Mouse (Mus musculus) right cerebral cortex, postnatal 10 days (tissue): ENCODE measurements at regions not wholly inside any gene's neighbourhood (a gene's known extent, or its start where the extent isn't known, plus 50 kb on each side); places are given as distances from the start of the nearest gene placed in this dataset.

Experiments used
- DNase-seq, 2 experiments: peaks; one replicate each; pipeline ENCODE4 v3.0.0; 2021; ENCODE audit warnings: low spot score in 2 of 2

DNA sequence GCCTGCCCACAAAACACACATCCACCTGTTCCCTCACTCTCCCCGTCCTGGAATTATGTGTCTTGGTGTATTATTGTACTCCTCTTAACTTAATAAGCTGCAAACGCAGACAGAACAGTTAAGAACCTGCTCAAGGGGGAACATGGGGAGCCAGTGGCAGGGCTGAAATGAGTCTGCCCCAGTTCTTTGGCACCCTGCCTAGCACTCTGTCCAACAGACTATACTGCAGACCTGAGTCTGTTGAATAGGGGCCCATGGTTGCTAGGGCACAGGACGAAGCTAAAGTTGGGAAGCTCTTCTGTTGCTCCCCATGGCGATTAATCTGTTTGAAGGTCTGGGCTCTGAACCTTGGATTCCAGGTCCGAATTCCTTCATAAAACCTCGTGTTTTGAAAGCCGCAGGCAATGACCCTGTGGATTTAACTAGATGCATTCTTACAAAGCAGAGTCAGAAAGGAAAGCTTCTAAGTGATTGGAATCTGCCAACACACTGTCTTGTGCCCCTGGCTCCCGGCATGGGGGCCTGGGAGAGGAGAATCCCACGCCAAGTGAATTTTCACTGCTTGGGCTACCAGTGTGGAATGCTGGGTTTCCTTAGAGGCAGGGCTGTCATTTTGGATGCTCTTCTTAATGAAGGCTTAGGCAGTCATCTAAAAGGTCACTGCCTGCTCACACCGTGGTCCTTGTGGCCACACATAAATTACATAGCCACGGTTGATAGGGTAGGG is 479.3 kb downstream of the Nedd1 start:
- peak; percentile 56 to 66 for DNase-seq

DNA sequence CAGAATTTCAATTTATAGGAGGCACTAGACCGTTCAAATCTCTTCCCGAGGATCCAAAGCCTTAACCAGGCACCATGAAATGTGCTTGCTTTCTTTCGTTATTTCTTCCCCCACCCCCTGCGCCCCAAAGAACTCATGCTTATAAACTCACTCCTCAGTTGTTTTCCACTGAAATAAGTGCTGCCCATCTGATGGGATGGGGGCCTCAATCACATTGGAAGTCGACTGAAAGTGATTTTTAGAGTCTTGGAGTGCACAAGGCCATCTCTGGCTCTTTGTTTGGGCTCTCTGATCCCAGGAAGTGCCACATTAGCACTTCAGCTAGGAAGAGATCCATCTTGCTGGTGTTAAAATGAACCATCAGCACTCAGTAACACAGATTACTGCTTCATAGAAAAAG is 484.3 kb downstream of the Nedd1 start:
- no peak for DNase-seq

DNA sequence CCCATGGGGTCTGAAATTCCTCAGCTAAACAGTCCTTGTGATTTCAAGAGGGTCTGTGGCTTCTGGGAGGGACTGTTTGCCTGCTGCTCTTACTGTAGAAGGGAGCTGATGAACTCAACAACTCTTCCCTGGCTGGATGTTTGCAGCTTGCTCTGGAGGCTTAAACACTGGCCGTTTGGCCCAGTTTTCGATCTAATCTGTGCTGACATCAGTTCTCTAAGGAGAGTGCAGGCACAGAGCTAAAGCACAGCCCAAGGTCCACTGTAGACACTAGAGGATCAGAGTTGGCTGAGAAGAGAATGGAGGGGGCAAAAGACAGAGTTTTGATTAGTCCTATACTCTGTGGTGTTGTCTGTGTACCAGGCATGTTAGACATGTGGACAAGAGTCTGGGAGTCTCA is 490.1 kb downstream of the Nedd1 start:
- DNase-seq = no peak

DNA sequence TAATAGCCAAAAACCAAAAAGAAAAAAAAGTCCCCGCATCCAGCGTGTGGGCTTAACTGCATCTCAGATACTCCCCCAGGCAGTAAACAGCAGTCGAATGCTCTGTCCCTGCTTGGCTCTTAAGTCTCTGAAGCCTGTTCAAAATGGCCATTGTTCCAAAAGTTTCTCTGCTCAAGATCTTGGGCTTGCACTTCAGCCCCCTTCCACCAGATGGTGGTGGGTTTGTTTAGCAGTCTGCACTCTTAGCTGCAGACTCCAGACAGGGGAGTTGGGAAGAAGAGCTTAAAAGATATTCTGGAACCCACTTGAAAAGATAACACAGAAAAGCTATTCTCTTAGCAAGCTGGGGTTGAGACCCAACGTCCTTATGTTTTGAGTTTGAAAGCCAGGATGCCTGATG is 496.4 kb downstream of the Nedd1 start:
- peak; percentile 26 to 32 for DNase-seq

DNA sequence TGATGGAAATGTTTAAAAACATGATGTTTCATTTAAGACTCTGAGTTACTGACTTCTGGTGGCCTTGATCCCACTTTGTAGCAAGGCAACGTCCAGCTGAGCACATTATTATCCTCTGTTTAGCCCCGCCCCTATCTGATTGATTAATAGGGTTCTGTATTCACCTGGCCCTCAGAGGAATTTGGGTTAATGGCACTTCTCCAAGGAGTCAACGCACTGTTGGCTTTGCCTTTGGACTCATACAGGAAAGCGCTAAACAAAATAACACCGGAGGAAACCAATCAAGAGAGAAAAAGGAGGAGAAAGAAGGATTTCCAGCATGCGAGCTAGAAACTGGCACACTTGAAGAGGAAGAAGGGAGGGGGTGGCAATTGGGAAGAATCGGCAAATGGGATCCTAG is 497.1 kb downstream of the Nedd1 start:
- no peak for DNase-seq

DNA sequence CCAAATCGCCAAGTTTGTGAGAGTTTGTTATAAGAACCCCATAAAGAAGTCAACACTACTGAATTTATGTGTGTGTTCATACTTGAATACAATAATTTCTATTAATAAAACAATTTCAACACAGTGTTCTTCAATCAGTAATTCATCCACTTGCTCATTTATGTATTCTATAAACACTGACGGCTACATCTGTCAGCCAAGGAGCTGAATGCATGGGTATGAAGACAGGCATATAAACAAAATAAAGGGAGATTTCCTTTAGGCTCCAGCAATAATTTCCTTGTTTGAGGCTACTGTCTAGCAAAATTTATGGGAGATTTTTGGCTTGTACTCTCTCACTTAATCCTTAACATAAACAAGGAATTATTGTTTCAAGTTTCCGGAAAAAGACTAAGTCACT is 502.9 kb downstream of the Nedd1 start:
- DNase-seq = no peak

DNA sequence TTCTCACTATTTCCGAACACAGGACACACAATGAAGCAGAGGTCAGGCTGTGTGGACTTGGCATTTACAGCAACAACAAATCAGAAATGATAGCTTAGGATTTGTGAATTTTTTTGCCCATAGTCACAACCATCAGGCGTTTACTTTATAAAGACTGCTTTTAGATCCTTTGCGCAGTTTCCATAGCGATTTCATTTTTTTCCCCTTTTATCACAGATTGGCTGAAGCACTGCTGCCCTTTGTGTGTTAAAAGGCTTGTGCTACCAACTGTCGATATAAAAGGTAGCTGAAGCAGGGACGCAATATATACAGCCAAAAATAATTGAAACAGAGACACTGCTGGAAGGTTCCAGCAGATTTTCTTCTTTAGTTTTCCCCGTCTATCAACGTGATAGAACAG is 551.4 kb downstream of the Nedd1 start:
- no peak for DNase-seq

DNA sequence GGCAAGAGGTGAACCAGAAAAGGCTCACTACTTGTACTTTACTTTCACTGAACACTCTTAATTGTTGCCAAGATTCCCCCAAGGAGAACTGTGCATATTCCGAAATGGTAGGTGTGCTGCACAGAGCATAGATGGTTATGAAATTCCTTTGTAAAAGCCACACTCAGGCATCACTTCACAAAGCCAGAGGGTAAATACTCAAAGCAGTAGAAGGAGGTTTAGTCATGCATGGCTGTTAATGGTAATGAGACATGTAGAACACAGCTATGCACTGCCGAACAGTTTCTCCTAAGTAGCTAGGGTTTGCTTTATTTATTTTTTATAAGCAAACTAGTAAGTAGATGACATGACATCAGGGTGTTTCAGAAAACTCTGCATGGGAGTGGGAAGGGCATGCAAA is 556.2 kb downstream of the Nedd1 start:
- DNase-seq = no peak

DNA sequence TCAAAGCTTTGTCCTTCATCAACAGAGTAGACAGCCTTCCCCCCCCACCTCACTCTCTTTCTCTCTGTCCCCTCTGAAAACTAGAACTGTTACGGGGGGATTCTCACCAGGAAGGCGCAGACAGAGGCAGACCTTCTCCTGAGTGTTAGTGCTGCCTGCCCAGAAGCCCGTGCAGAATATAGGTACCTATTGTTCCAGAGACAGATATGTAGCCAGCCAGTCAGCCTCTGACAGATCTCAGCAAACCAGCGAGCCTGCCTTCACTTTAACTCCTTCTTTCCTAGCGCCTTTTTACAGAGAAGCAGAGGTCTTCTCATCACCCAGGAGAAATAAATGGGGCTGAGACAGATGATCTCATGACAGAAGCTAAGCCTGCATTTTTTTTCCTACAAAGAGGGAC is 557.2 kb downstream of the Nedd1 start:
- no peak for DNase-seq

DNA sequence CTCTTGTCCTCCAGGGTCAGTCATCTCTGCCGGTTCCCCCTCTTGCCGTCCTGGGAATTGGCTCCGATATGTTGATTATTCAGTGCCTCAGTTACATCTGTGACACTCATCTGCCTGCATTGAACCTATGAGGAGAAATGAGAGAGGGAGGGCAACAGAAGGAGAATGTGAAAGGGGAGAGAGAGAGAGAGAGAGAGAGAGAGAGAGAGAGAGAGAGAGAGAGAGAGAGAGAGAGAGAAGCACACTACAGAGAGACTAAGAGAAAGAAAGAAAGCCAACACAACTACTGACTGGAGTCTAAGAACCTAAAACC is 557.6 kb downstream of the Nedd1 start:
- no peak for DNase-seq

DNA sequence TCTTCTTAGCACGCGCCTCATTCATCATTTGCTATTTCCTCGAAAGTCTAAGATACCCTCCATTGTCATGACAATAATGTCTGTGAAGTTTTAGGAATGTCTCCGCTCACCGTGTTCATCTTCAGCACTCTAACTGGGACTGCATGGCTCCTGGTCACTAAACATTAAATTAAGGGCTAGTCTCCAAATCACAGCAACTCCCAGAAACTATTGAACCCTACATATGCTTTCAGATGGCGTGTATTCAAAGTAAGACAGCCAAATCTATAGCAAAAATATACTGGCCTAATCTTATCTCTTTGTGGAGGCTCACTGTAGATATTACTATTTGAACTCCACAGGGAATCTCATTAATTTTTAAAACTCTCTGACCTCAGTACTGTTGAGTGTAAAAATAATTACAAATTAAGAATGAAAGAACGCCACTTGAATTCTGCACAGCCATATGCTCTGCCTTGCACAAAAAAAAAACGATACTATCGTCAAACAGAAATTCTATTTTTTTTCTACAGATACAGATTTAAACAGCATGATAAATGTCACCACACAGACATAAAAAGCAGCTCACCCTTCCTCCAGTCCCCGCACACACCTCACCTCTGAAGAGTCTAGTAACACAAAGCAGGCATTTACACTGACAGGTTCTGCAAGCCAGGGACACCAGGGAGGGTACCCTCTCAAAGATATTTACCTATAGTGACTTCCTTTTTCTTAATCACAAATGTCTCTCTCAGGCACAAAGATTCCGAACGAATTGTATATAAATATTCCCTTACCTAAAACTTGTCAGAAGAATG is 558.2 kb downstream of the Nedd1 start:
- no peak for DNase-seq

DNA sequence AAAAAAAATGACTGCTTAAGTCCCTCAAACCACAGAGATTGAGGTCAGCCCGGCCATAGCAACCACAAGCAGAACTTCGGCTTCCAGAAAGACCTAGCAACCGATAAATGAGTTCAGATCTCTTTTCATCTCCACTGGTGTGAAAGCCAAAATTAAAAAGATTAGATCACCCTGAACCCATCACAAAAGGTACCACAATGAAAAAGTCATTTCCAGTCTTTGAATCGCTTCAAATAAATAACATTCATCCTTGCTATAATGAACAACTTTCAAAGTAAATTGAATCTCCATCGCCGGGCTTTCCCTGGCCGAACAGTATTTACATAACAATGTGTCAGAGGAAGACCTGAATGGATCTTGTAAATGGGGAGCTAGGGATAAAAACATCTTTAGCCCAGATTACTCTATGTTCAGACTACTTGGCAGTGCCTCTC is 559.1 kb downstream of the Nedd1 start:
- no peak for DNase-seq

DNA sequence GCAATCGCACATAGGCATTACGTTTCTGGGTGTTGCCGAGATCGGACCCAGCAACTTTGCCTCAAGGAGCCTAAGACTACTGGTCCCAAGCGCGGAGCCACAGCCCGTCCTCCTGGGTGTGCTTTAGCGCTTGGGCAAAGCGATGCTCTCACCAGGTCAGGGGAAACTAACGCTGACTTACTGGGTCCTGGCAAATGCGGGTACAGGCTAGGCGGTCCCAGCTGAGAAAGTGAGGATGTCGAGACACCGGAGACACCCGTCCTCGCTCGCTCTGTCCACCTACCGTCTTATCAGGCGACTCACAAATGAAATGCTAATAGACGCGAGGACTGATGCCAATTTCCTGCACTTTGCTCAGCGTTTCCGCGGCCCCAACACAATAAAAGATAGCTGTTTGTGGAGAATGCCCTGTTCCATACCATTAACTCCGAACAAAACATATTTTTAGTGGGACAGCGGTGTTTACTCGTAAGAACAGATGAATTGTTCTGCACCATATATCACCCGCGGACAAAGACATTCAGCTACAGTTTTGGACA is 559.7 kb downstream of the Nedd1 start:
- DNase-seq = peak; percentile 28 to 32

DNA sequence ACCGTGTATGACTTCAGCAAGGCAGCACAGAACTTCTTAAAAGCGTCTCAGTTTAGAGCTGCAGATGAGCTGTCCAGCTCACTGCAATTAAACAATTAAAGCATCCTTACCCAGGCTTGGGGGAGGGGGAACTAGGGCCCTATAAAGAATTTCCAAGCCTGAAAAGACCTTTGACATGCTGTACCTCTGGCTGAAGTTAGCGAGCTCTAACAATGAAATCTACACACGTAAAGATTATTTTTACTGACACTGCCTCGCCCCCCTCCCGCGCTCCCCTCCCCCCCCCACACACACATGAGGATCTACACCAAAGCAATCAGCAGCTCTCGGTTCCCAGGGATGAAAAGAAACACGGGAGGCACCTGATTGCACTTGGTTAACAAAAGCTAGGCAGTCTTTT is 560.7 kb downstream of the Nedd1 start:
- no peak for DNase-seq

DNA sequence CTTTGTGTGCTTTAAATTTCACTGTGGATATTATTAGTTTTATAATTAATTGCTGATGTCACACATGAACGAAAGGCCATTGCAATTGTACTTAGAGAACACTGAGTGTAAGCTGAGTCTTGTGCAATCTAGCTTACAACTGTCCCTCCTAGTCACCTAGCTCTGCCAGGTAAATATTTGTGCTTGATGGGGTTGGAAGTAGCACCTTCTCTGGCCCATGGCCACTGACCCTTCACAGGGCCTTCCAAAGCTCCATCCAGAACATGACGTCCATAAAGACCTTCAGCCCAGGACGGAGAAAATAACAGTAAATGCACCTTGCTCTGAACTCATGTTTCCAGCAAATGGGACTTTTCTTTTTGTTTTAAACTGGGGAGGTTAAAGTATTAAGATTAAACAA is 576.0 kb downstream of the Nedd1 start:
- DNase-seq = no peak

DNA sequence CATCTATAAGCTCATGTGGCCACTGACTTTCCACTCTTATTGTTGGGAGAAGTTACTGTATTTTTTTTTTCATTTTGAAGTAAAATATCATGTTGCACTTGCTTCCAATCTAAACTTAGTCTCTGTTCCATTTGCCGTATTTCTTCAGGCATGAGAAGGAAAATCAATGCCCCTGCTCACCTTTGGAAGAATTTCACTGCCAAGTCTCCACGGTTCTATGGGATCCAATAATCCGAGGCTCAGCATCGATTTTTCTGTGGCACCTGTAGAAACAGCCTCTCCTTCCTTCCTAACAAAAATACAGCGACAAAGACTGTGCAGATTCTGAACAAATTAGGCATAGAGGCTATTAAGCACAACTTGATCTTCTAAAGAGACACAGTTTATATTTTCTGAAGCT is 586.7 kb downstream of the Nedd1 start:
- no peak for DNase-seq

DNA sequence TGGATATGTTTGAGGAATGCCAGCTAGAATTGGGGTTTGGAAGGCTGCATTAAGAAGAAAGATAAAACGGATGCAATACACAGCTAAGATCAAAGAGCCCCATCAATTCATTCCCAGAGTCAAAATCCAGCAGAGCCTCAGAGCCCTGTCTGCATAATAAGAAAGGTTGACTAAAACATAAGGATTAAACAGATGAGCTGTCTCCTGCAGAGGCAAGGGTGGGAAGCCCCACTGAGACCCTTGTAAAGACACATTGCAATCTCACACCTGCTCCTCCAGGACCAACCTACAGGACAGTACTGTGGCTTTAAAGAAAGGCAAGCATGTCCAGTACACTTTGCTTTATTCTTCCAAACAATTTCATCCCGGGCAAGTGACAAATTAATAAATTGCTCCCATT is 609.4 kb downstream of the Nedd1 start:
- DNase-seq = no peak

DNA sequence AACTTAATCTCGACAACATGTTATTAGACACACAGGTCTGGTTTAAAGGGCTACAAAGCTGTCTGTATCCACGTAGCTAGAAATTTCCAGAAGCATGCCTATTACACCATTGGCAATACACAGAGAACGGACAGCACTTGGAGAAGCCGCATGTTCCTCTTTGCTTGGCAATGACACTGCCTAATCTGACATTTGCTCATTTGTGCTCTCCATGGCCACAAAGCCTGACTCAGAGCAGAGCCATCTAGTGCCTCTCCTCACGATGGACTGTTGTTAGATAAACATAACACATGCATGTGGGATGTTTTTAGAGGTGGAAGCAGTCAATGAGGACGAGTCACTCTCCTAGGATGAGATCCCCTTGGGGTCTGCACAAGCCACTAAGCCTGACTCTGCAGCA is 615.9 kb downstream of the Nedd1 start:
- no peak for DNase-seq

DNA sequence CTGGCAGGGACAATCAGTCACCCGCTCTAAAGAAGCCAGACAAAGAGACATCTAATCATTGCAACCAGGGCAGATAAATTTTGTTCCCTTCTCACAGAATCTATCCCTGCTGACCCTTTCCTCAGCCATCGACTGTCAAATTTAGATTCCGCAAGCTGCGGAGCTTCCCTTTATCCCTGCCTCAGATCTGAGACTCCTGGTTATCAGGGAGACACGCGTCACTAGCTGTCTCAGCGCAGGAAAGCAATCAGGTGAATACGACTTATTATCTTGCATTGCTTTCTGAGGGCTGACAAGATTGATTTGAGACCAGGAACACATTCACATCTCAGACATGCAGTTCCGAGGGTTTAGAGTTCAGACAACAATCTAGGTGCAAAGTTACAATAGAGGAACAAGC is 618.3 kb downstream of the Nedd1 start:
- no peak for DNase-seq

DNA sequence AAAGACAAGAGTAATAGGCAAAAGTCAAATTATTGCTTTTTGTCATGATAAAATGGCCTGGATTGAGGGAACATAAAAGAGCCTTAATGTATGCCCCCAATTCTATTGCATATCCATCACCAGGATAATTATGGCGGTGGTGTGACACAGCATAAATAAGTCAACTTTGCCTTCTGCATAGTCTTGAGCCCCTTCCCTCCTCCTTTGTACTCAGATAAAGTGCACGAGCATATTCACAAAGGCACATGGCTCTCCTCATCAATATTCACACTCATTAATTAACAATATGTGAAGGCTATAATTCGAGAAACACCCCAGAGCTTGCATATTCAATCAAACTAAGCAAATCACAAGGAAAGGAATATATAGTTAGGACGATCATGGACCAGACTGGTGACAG is 619.5 kb downstream of the Nedd1 start:
- no peak for DNase-seq

DNA sequence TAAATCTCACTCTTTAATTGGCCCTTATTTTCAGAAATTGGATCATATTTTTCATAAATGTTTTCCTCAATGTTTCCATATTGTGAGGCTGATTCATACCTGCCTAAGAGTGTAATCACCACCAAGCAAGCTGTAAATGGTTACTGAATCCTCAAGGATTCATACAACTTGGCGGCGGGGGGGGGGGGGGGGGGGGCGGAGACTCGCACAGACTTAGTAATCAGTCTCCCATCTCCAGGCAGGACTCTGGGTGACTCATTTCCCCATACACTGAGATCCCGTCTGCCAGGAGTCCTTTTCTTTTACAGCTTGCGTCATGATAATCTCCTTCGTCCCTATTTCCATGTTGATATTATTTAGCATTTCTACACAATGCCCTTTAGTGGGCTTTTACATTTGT is 624.7 kb downstream of the Nedd1 start:
- no peak for DNase-seq

DNA sequence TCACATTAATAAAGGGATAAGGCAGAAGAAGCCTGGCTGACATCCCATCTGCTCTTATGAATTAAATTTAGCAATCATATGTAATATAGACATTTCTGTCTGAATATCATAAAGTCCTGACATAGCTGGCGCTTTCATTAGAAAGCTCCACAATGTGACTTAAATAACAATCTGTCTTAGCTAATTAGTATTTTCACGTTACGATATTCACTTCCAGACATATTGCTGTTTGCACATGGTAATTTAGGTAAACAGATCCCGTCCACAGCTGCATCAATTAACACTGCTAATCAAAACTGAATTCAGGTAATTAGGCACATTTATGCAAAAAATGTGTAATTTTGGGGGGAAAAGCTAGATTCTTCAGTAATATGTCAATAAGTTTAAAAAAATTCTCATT is 625.1 kb downstream of the Nedd1 start:
- no peak for DNase-seq
